Mouse (Mus musculus) liver, embryonic 13.5 days (tissue): Measurements from ENCODE around the gene Rnf19b. TPM values are rescaled to one million over a fixed set of nuclear protein-coding genes. Genes with fewer than 3 reads are reported as not detected.

Source experiments
- ATAC-seq: fragments of 200-750 bp; cut with Nextera tagmentation; 2 replicates; pipeline ENCODE4 v1.8.0; 2017; ENCODE audit warnings: low read depth, mild to moderate bottlenecking, moderate number of reproducible peaks, moderate library complexity
- DNase-seq: peaks from one replicate; pipeline ENCODE4 v3.0.0; 2022
- H3K27ac ChIP-seq: fragments of 300-500 bp; sonication (generic); 2 replicates; pipeline ENCODE4 v1.5.1; 2015; ENCODE audit warnings: moderate library complexity, mild to moderate bottlenecking, inconsistent platforms
- H3K27me3 ChIP-seq: fragments of 300-500 bp; sonication (generic); 2 replicates; pipeline ENCODE4 v1.6.1; 2015; ENCODE audit warnings: mild to moderate bottlenecking, inconsistent platforms
- H3K36me3 ChIP-seq: fragments of 300-500 bp; sonication (generic); 2 replicates; pipeline ENCODE4 v1.6.1; 2015; ENCODE audit warnings: mild to moderate bottlenecking, inconsistent platforms
- H3K4me1 ChIP-seq: fragments of 300-500 bp; sonication (generic); replicated peaks from 2 replicates; pipeline ENCODE4 v1.6.1; 2015; ENCODE audit warnings: inconsistent platforms
- H3K4me2 ChIP-seq: fragments of 300-500 bp; sonication (generic); 2 replicates; pipeline ENCODE4 v1.6.1; 2015; ENCODE audit warnings: inconsistent platforms, mild to moderate bottlenecking, moderate library complexity
- H3K4me3 ChIP-seq: fragments of 300-500 bp; sonication (generic); replicated peaks from 2 replicates; pipeline ENCODE4 v1.5.1; 2015; ENCODE audit warnings: mild to moderate bottlenecking, inconsistent platforms
- H3K9ac ChIP-seq: fragments of 300-500 bp; sonication (generic); 2 replicates; pipeline ENCODE4 v1.6.1; 2015; ENCODE audit warnings: mild to moderate bottlenecking, inconsistent platforms
- H3K9me3 ChIP-seq: fragments of 300-500 bp; sonication (generic); replicated peaks from 2 replicates; pipeline ENCODE4 v1.6.1; 2016; ENCODE audit warnings: inconsistent platforms
- WGBS: fragments of 180-500 bp; shearing (Covaris S2); methylation state at CpG from one replicate; pipeline ENCODE4 v1.1.7; 2015; ENCODE audit not compliant: insufficient replicate concordance; 5-methylcytosine and 5-hydroxymethylcytosine counted together
- polyA plus RNA-seq: library from polyadenylated mRNA; unstranded; fragments of >200 nt; fragmentation: Nextera tagmentation; extraction: Ambion mirVana; gene quantifications from 2 replicates; pipeline ENCODE4 v1.2.1, GENCODE M21; 2015

Gene Rnf19b
- polyA plus RNA-seq, 1 experiment from 2014 or later = 4.8 TPM

DNA sequence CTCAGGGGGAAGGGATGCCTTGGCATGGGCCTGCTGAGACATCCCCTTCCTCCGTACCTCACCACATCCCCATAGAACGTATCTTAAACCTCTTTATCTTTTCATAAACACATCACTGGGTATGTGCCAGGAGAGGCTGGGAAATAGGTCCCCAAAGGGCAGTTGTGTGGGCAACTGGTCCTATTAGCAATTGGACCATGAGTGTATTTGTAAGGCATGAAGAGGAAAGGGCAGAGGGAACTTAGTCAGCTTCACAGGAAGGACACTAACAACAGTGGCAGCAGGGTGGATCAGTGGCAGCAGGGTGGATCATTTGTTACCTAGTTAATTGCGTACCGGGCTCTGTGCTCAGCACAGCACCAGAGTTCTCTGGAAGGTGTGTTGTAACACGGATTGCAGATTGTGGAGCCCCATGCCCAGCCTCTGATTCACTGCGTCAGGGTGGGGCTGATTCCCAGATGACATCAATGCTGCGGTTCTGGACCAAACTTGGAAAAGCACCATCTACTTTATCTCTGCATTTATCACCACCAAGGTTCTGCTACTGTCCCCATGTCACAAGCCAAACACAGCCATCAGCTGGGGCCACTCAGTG is 22.1 kb upstream of the Rnf19b start:
- H3K27ac ChIP-seq = no peak overlapping the region; the same call in 1 of the 2 replicates
- no peak for DNase-seq
- WGBS = 46% methylated on average over 7 of the region's 7 CpGs

DNA sequence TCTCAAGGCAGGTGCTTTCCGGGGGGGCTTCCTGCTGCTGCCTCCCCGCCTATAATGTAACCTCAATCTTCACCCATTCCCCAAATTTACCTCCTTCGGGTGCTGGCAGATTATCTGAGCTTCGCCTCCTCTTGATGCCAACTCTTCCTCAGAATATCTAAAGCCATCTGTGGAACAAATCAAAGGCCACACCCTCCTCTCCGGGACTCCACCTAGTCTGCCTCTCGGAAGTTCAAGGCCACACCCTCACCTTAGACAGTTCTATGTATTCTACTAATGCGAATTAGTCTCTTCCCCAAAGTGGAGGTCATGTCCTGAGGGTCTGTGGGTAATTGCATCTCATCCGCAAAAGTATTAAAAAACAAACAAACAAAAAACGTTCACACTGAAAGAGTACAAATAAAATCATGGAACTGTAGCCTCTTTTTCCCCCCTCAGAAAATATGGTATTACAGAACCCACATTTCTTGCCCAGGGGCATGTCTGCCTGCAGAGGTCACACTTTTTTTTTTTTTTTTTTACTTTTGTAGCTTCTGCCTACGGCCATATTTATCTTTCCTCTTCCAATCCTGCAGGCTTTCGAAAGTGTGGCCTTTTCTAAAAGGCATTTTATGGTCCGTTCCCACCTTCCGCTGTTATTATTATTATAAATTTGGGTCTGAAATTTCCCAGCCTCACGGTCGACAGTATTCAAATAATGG is 10.2 kb upstream of the Rnf19b start:
- 9% methylated on average over 15 of the region's 15 CpGs for WGBS
- Histone ChIP-seq H3K4me3 (peak overlapping the region; percentile 62), H3K27me3 (peaks cover 81% of the 10 kb centered on the region), H3K36me3 (no peaks in the 10 kb centered on the region), H3K27ac (no peak overlapping the region), H3K4me1 (peaks cover 64% of the 10 kb centered on the region), H3K9ac (peak overlapping the region; percentile 64; the same call in 1 of the 2 replicates), H3K4me2 (peak overlapping the region; percentile 99), H3K9me3 (no peaks in the 10 kb centered on the region)
- ATAC-seq (peak; percentile 38; the same call in 1 of the 2 replicates), DNase-seq (peak; percentile 28)

More for the DNA sequence above, 22.1 kb upstream of the Rnf19b start:
- Histone ChIP-seq H3K4me2 (no peak overlapping the region), H3K9me3 (no peaks in the 10 kb centered on the region), H3K27me3 (peaks cover 13% of the 10 kb centered on the region; the same call in 1 of the 2 replicates), H3K36me3 (no peaks in the 10 kb centered on the region), H3K4me3 (no peak overlapping the region), H3K4me1 (peaks cover 35% of the 10 kb centered on the region), H3K9ac (no peak overlapping the region)
- ATAC-seq = no peak

DNA sequence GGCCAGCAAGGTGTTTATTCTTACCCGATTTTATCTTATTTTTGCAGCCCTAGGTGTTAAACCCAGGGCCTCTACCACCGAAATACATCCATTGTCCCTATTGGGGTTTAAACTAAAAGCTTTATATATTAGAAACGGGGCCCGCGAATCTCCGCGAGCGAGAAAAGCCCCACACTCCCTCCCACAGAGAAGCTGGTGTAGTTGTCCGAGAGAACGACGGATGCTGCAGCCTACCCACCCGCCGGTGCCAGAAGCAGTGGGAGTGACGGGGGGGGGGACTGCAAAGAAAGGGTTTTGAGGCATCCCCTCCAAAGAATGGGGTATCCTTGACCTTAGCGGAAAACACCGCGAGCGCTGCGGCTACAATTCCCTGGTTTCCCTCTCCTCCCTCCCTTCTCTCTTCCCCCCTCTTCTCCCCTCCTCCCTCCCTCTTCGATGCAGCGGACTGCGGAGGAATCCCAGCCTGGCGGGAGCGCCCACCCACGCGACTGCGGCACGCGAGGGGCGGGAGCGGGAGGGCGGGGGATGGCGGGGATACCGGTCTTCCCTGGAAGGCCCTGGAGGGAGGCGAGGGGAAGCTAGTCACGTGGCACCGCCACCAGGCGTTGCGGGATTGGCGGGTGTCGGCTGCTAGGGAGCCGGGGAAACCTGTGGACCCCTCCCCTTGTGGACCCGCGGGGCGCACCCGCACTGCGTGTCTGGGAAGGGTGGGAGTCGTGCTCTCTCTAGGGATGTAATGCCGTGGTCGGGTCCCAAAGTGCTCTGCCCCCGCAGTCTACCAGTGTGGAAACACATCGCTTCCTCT is 9.4 kb upstream of the Rnf19b start:
- Histone ChIP-seq H3K27ac (0 out of 2 replicates have a peak overlapping the region, but pooled peaks have one; percentile 6), H3K9ac (peak overlapping the region; percentile 64), H3K27me3 (peaks cover 75% of the 10 kb centered on the region), H3K9me3 (no peaks in the 10 kb centered on the region), H3K4me3 (peak overlapping the region; percentile 62), H3K4me2 (peak overlapping the region; percentile 99), H3K36me3 (no peaks in the 10 kb centered on the region), H3K4me1 (peaks cover 69% of the 10 kb centered on the region)
- ATAC-seq = 0 out of 2 replicates have a peak, but pooled peaks have one; percentile 13
- WGBS = 1% methylated on average over 50 of the region's 52 CpGs
- DNase-seq = no peak

- no peak for DNase-seq
- peak overlapping the region; percentile 62 for H3K4me3 ChIP-seq
- H3K27ac ChIP-seq = 0 out of 2 replicates have a peak overlapping the region, but pooled peaks have one; percentile 6
- peaks cover 69% of the 10 kb centered on the region for H3K4me1 ChIP-seq
- H3K27me3 ChIP-seq = peaks cover 68% of the 10 kb centered on the region
- H3K9ac ChIP-seq = peak overlapping the region; percentile 64
- peak overlapping the region; percentile 99 for H3K4me2 ChIP-seq
- ATAC-seq = 0 out of 2 replicates have a peak, but pooled peaks have one; percentile 3
- no peaks in the 10 kb centered on the region for H3K9me3 ChIP-seq
- H3K36me3 ChIP-seq = no peaks in the 10 kb centered on the region
- WGBS = 3% methylated on average over 23 of the region's 23 CpGs
Measured at GRCm38 (mm10) chr4:129049306-129050011, 8.6 kb upstream of the Rnf19b start.

GRCm38 (mm10) chr4:129050365-129050764 is 7.7 kb upstream of the Rnf19b start:
- DNase-seq = no peak
- Histone ChIP-seq H3K27ac (no peak overlapping the region), H3K4me2 (no peak overlapping the region; the same call in 1 of the 2 replicates), H3K9ac (no peak overlapping the region), H3K9me3 (no peaks in the 10 kb centered on the region), H3K27me3 (peaks cover 61% of the 10 kb centered on the region), H3K36me3 (no peaks in the 10 kb centered on the region), H3K4me1 (peaks cover 70% of the 10 kb centered on the region), H3K4me3 (no peak overlapping the region)
- ATAC-seq = no peak
- WGBS = 59% methylated on average over 4 of the region's 4 CpGs

DNA sequence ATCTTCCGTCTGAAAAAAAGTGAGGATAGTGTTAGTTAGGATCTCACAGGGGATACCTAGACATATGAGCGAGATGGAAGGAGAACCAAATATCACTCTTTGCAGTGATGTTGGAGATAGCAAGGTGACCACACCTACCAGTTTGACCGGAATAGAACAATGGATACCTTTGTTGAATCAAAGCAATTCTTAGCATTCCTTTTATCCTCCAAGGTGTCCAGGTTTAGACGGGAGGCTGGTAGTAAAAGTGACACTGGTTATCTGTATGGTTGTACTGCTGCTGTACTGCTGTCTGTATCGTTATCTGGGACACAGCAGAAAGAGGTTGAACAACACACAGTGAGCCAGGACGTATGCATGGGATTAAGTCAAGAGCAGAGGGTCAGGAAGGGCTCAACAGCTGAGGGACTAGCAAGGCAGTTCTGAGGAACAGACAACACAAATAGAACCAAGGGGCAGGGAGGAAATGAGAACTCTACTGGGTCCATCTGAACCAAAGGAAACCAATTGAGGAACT is 7.1 kb upstream of the Rnf19b start:
- Histone ChIP-seq H3K36me3 (no peaks in the 10 kb centered on the region), H3K4me2 (peak overlapping the region; percentile 59), H3K4me3 (peak overlapping the region; percentile 16), H3K27me3 (peaks cover 55% of the 10 kb centered on the region), H3K9me3 (no peaks in the 10 kb centered on the region), H3K4me1 (peaks cover 72% of the 10 kb centered on the region), H3K9ac (peak overlapping the region; percentile 62), H3K27ac (peak overlapping the region; percentile 59)
- ATAC-seq = peak; percentile 85
- no peak for DNase-seq
- WGBS = 30% methylated on average over 6 of the region's 6 CpGs

- no peaks in the 10 kb centered on the region for H3K9me3 ChIP-seq
- H3K9ac ChIP-seq = peak overlapping the region; percentile 62
- H3K27me3 ChIP-seq = peaks cover 49% of the 10 kb centered on the region
- peak overlapping the region; percentile 16 for H3K4me3 ChIP-seq
- H3K36me3 ChIP-seq = no peaks in the 10 kb centered on the region
- ATAC-seq (peak; percentile 57), DNase-seq (no peak)
- peak overlapping the region; percentile 59 for H3K4me2 ChIP-seq
- peak overlapping the region; percentile 59 for H3K27ac ChIP-seq
- 9% methylated on average over 11 of the region's 11 CpGs for WGBS
- peaks cover 69% of the 10 kb centered on the region for H3K4me1 ChIP-seq
Measured at GRCm38 (mm10) chr4:129051461-129052183, 6.4 kb upstream of the Rnf19b start.

- WGBS = 87% methylated on average over 12 of the region's 12 CpGs
- Histone ChIP-seq H3K9ac (no peak overlapping the region), H3K9me3 (no peaks in the 10 kb centered on the region), H3K27me3 (peaks cover 17% of the 10 kb centered on the region), H3K4me1 (peaks cover 57% of the 10 kb centered on the region), H3K4me3 (no peak overlapping the region), H3K36me3 (no peaks in the 10 kb centered on the region), H3K27ac (no peak overlapping the region), H3K4me2 (no peak overlapping the region)
- no peak for DNase-seq
- ATAC-seq = no peak
Measured at GRCm38 (mm10) chr4:129054757-129055156, 3.3 kb upstream of the Rnf19b start.

DNA sequence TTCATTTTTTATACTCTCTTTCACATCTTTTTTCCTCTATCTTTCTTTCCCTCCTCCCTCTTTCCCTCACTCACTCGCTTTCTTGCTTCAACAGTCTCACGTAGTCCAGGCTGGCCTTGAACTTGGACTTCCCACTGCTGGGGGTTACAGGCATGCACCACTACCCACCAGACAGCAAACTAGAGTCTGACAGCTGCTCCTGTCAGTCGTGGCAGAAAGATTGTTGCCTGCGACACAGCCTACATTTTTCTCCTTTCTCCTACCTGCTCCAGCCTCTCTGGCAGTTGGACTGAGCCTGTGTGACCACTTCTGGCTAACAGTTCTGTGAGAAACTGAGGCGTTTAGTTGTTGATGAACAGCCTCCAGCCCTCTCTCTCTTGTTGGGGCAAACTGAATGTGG is 2.5 kb upstream of the Rnf19b start:
- H3K4me1 ChIP-seq = peaks cover 55% of the 10 kb centered on the region
- 79% methylated on average over 5 of the region's 5 CpGs for WGBS
- DNase-seq (no peak), ATAC-seq (no peak)
- H3K36me3 ChIP-seq = no peaks in the 10 kb centered on the region
- H3K9me3 ChIP-seq = no peaks in the 10 kb centered on the region
- peaks cover 9% of the 10 kb centered on the region for H3K27me3 ChIP-seq
- no peak overlapping the region for H3K9ac ChIP-seq
- no peak overlapping the region; the same call in 1 of the 2 replicates for H3K27ac ChIP-seq
- H3K4me2 ChIP-seq = no peak overlapping the region
- no peak overlapping the region for H3K4me3 ChIP-seq
